15 mouse cellular contexts compared by ENCODE assay signal in genomic region chr6:97291159-97291908, GRCm38 (mm10). TPM values are rescaled to one million over a fixed set of nuclear protein-coding genes. Genes with fewer than 3 reads are reported as not detected.
DNase-seq lines count a peak whose midpoint lies in the region; ATAC-seq lines count a peak whose summit lies in the region.
"Had no signal": no experiment of that assay in that cellular context is flagged by ENCODE, and none has a peak within 500 bp of the region (broad histone marks: within the 10 kb centered on the region; RNA-seq: fewer than 3 reads in every experiment).

No protein-coding gene starts in this region.

- WGBS in forebrain, embryonic 12.5 days, result 54% methylated on average over 21 of the region's 21 CpGs
- 26% methylated on average over 21 of the region's 21 CpGs for WGBS in forebrain, embryonic 16.5 days
- 65% methylated on average over 21 of the region's 21 CpGs for WGBS in kidney, embryonic 16.5 days
- WGBS in midbrain, embryonic 11.5 days, result 80% methylated on average over 21 of the region's 21 CpGs
- WGBS in midbrain, embryonic 15.5 days, result 63% methylated on average over 21 of the region's 21 CpGs

- no peak overlapping the region for H3K9ac ChIP-seq in forebrain, embryonic 12.5 days
- H3K9ac ChIP-seq in forebrain, embryonic 16.5 days (replicated peaks; ENCODE audit: low read depth, low read length), result no peak overlapping the region
- no peak overlapping the region; the same call in 1 of the 2 replicates for H3K9ac ChIP-seq in kidney, embryonic 16.5 days (replicated peaks; ENCODE audit: low read length)
- H3K9ac ChIP-seq in midbrain, embryonic 11.5 days (ENCODE audit: low read length), result no peak overlapping the region
- no peak overlapping the region for H3K9ac ChIP-seq in midbrain, embryonic 15.5 days

- H3K4me1 ChIP-seq in forebrain, embryonic 12.5 days, result peaks cover 16% of the 10 kb centered on the region
- H3K4me1 ChIP-seq in forebrain, embryonic 16.5 days (replicated peaks; ENCODE audit: control insufficient read depth, insufficient read depth, low read length), result peaks cover 10% of the 10 kb centered on the region
- peaks cover 10% of the 10 kb centered on the region for H3K4me1 ChIP-seq in kidney, embryonic 16.5 days (ENCODE audit: insufficient read depth, low read length)
- no peaks in the 10 kb centered on the region for H3K4me1 ChIP-seq in midbrain, embryonic 11.5 days (ENCODE audit: control insufficient read depth, insufficient read depth, low read length)
- H3K4me1 ChIP-seq in midbrain, embryonic 15.5 days, result no peaks in the 10 kb centered on the region

- peak overlapping the region; percentile 13; the same call in 1 of the 2 replicates for H3K4me2 ChIP-seq in forebrain, embryonic 12.5 days
- H3K4me2 ChIP-seq in forebrain, embryonic 16.5 days (ENCODE audit: low read length), result no peak overlapping the region
- peak overlapping the region; percentile 6; the same call in 1 of the 2 replicates for H3K4me2 ChIP-seq in kidney, embryonic 16.5 days (replicated peaks; ENCODE audit: low read depth, low read length)
- H3K4me2 ChIP-seq in midbrain, embryonic 11.5 days, result no peak overlapping the region
- no peak overlapping the region for H3K4me2 ChIP-seq in midbrain, embryonic 15.5 days

- peaks cover 58% of the 10 kb centered on the region for H3K36me3 ChIP-seq in forebrain, embryonic 12.5 days (replicated peaks)
- peaks cover 20% of the 10 kb centered on the region for H3K36me3 ChIP-seq in forebrain, embryonic 16.5 days (ENCODE audit: control insufficient read depth, insufficient read depth)
- H3K36me3 ChIP-seq in kidney, embryonic 16.5 days (ENCODE audit: insufficient read depth, low read length), result peaks cover 28% of the 10 kb centered on the region
- peaks cover 15% of the 10 kb centered on the region for H3K36me3 ChIP-seq in midbrain, embryonic 11.5 days (ENCODE audit: control insufficient read depth, insufficient read depth, low read length)
- peaks cover 16% of the 10 kb centered on the region; the same call in 1 of the 2 replicates for H3K36me3 ChIP-seq in midbrain, embryonic 15.5 days (replicated peaks)

- no peak for DNase-seq in kidney, postnatal 25 days
- peak; percentile 60 for DNase-seq in midbrain, embryonic 11.5 days (ENCODE audit: low spot score, missing footprints)
- DNase-seq in adrenal gland, postnatal 36 days, result no peak
- DNase-seq: B cell, adult 2 months; thymus, adult 18-20 months had no signal

- no peaks in the 10 kb centered on the region for H3K9me3 ChIP-seq in forebrain, embryonic 12.5 days
- H3K9me3 ChIP-seq in forebrain, embryonic 16.5 days (ENCODE audit: control insufficient read depth, low read length), result no peaks in the 10 kb centered on the region
- H3K9me3 ChIP-seq in kidney, embryonic 16.5 days (ENCODE audit: low read length), result no peaks in the 10 kb centered on the region
- no peaks in the 10 kb centered on the region for H3K9me3 ChIP-seq in midbrain, embryonic 11.5 days (ENCODE audit: control insufficient read depth, low read length)
- no peaks in the 10 kb centered on the region for H3K9me3 ChIP-seq in midbrain, embryonic 15.5 days

- ATAC-seq in forebrain, embryonic 12.5 days (ENCODE audit: low FRiP score), result no peak
- no peak for ATAC-seq in forebrain, embryonic 16.5 days
- ATAC-seq in kidney, embryonic 16.5 days (ENCODE audit: low FRiP score, low TSS enrichment), result no peak
- no peak for ATAC-seq in midbrain, embryonic 11.5 days (ENCODE audit: low FRiP score)
- no peak for ATAC-seq in midbrain, embryonic 15.5 days (replicated peaks)
- no peak for ATAC-seq in granulocyte monocyte progenitor cell, adult 5-6 weeks (replicated peaks; ENCODE audit: poor library complexity, severe bottlenecking)
- ATAC-seq: intestine, embryonic 16.5 days had no signal

- H3K27ac ChIP-seq in forebrain, embryonic 12.5 days, result peak overlapping the region; percentile 67
- no peak overlapping the region; the same call in none of the 2 replicates for H3K27ac ChIP-seq in forebrain, embryonic 16.5 days (ENCODE audit: low read length)
- H3K27ac ChIP-seq in kidney, embryonic 16.5 days (ENCODE audit: low read length), result peak overlapping the region; percentile 55; the same call in 1 of the 2 replicates
- no peak overlapping the region for H3K27ac ChIP-seq in midbrain, embryonic 11.5 days (ENCODE audit: low read depth, low read length)
- no peak overlapping the region for H3K27ac ChIP-seq in midbrain, embryonic 15.5 days

- H3K4me3 ChIP-seq in forebrain, embryonic 12.5 days (replicated peaks), result no peak overlapping the region
- H3K4me3 ChIP-seq in forebrain, embryonic 16.5 days (replicated peaks; ENCODE audit: low read length), result no peak overlapping the region
- H3K4me3 ChIP-seq in kidney, embryonic 16.5 days (ENCODE audit: low read length), result no peak overlapping the region
- no peak overlapping the region for H3K4me3 ChIP-seq in midbrain, embryonic 11.5 days (ENCODE audit: low read depth, low read length)
- H3K4me3 ChIP-seq in midbrain, embryonic 15.5 days, result no peak overlapping the region

- H3K27me3 ChIP-seq in forebrain, embryonic 12.5 days, result no peaks in the 10 kb centered on the region
- no peaks in the 10 kb centered on the region for H3K27me3 ChIP-seq in forebrain, embryonic 16.5 days (replicated peaks; ENCODE audit: control insufficient read depth, insufficient read depth, low read length)
- no peaks in the 10 kb centered on the region for H3K27me3 ChIP-seq in kidney, embryonic 16.5 days (ENCODE audit: insufficient read depth, low read length)
- H3K27me3 ChIP-seq in midbrain, embryonic 11.5 days (ENCODE audit: control insufficient read depth, insufficient read depth, low read length), result no peaks in the 10 kb centered on the region
- H3K27me3 ChIP-seq in midbrain, embryonic 15.5 days (replicated peaks), result no peaks in the 10 kb centered on the region

RNA-seq across cellular contexts. Expression of gene Lmod3, which starts 38.8 kb away (rescaled TPM):
- polyA plus RNA-seq in forebrain, embryonic 12.5 days (2016; fragmentation: Nextera tagmentation; extraction: Ambion mirVana), result 0.19 TPM in 1 of 2 replicates, not detected in the other
- polyA plus RNA-seq in forebrain, embryonic 16.5 days (2015; fragmentation: Nextera tagmentation; extraction: Ambion mirVana), result not detected in 2 replicates
- polyA plus RNA-seq in kidney, embryonic 16.5 days (2015; fragmentation: Nextera tagmentation; extraction: Ambion mirVana), result 0.15 and 0.52 TPM in 2 replicates
- polyA plus RNA-seq in midbrain, embryonic 11.5 days (2014; fragmentation: Nextera tagmentation; extraction: Ambion mirVana), result 0.08 TPM in 1 of 2 replicates, not detected in the other
- polyA plus RNA-seq in midbrain, embryonic 15.5 days (2015; fragmentation: Nextera tagmentation; extraction: Ambion mirVana), result not detected in 2 replicates
- total RNA-seq in adrenal gland, postnatal 36 days (2021), result not detected
- not detected in 2 replicates for total RNA-seq in granulocyte monocyte progenitor cell, adult 5-6 weeks (2014; fragmentation: Nextera tagmentation)
- total RNA-seq in granulocyte monocyte progenitor cell, adult 5-6 weeks (2017), result not detected in 2 replicates
- total RNA-seq: common myeloid progenitor, adult 5-6 weeks; layer of hippocampus, postnatal 36 days; MEL had no signal
- polyA plus RNA-seq: small intestine, adult 2 months had no signal

Comparison
In these comparisons a context has a peak if more than half of its experiments do, and no peak if none do; other contexts are left out.
1. H3K27ac ChIP-seq: peak in forebrain, embryonic 12.5 days (single experiment) and kidney, embryonic 16.5 days (single experiment); none in forebrain, embryonic 16.5 days (single experiment), midbrain, embryonic 11.5 days (single experiment) and midbrain, embryonic 15.5 days (single experiment).
2. H3K4me2 ChIP-seq: peak in forebrain, embryonic 12.5 days (single experiment) and kidney, embryonic 16.5 days (single experiment); none in forebrain, embryonic 16.5 days (single experiment), midbrain, embryonic 11.5 days (single experiment) and midbrain, embryonic 15.5 days (single experiment).